Mouse (Mus musculus) hindbrain, embryonic 15.5 days (tissue): ENCODE measurements around the gene Nfatc4. TPM values are rescaled to one million over a fixed set of nuclear protein-coding genes. Genes with fewer than 3 reads are reported as not detected.
A peak's percentile ranks its signal among the peaks of the same experiment; 100 is the strongest.

Source experiments
- ATAC-seq: fragments of 200-750 bp; cut with Nextera tagmentation; 2 replicates; pipeline ENCODE4 v1.8.0; 2017; ENCODE audit warnings: low read depth, moderate number of reproducible peaks, moderate TSS enrichment; ENCODE audit not compliant: low FRiP score
- H3K27ac ChIP-seq: fragments of 300-500 bp; sonication (generic); replicated peaks from 2 replicates; pipeline ENCODE4 v1.5.1; 2015; ENCODE audit warnings: mild to moderate bottlenecking, inconsistent platforms
- H3K27me3 ChIP-seq: fragments of 300-500 bp; sonication (generic); 2 replicates; pipeline ENCODE4 v1.6.1; 2015; ENCODE audit warnings: control low read depth, inconsistent platforms
- H3K36me3 ChIP-seq: fragments of 300-500 bp; sonication (generic); 2 replicates; pipeline ENCODE4 v1.6.1; 2015; ENCODE audit warnings: control low read depth, inconsistent platforms
- H3K4me1 ChIP-seq: fragments of 300-500 bp; sonication (generic); replicated peaks from 2 replicates; pipeline ENCODE4 v1.6.1; 2015; ENCODE audit warnings: control low read depth, inconsistent platforms
- H3K4me2 ChIP-seq: fragments of 300-500 bp; sonication (generic); 2 replicates; pipeline ENCODE4 v1.6.1; 2015; ENCODE audit warnings: moderate library complexity, mild to moderate bottlenecking, inconsistent platforms
- H3K4me3 ChIP-seq: fragments of 300-500 bp; sonication (generic); 2 replicates; pipeline ENCODE4 v1.5.1; 2015; ENCODE audit warnings: mild to moderate bottlenecking, inconsistent platforms
- H3K9ac ChIP-seq: fragments of 300-500 bp; sonication (generic); 2 replicates; pipeline ENCODE4 v1.6.1; 2015; ENCODE audit warnings: inconsistent platforms
- H3K9me3 ChIP-seq: fragments of 300-500 bp; sonication (generic); 2 replicates; pipeline ENCODE4 v1.6.1; 2016; ENCODE audit warnings: control low read depth, inconsistent platforms
- WGBS: fragments of 180-500 bp; shearing (Covaris S2); methylation state at CpG from one replicate; pipeline ENCODE4 v1.1.7; 2015; 5-methylcytosine and 5-hydroxymethylcytosine counted together
- polyA plus RNA-seq: library from polyadenylated mRNA; unstranded; fragments of >200 nt; fragmentation: Nextera tagmentation; extraction: Ambion mirVana; gene quantifications from 2 replicates; pipeline ENCODE4 v1.2.1, GENCODE M21; 2015

Gene Nfatc4
- polyA plus RNA-seq, 1 experiment from 2014 or later = 10.9 TPM

DNA sequence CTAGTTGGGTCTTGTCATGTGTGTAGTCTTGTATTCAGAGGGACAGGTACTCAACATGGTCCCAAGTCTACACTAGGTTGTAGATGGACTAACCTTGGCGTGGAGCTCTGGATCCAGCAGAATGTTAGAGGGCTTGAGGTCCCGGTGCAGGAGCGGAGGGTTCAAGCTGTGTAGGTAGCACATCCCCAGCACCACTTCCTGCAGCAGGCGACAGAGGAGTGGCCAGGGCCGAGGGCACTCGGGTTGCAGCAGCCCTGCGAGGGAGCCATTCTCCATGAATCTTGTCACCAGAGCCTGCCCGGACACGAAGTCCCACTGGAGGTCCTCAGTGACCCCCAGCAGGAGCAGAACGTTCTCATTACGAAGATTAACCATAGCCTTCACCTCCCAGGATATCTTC is 35.2 kb upstream of the Nfatc4 start:
- H3K27me3 ChIP-seq = peaks cover 79% of the 10 kb centered on the region
- H3K9me3 ChIP-seq = no peaks in the 10 kb centered on the region
- no peak overlapping the region for H3K4me3 ChIP-seq
- no peak overlapping the region for H3K27ac ChIP-seq
- H3K36me3 ChIP-seq = no peaks in the 10 kb centered on the region
- 40% methylated on average over 11 of the region's 11 CpGs for WGBS
- peaks cover 14% of the 10 kb centered on the region for H3K4me1 ChIP-seq
- no peak for ATAC-seq
- no peak overlapping the region for H3K4me2 ChIP-seq
- no peak overlapping the region for H3K9ac ChIP-seq

DNA sequence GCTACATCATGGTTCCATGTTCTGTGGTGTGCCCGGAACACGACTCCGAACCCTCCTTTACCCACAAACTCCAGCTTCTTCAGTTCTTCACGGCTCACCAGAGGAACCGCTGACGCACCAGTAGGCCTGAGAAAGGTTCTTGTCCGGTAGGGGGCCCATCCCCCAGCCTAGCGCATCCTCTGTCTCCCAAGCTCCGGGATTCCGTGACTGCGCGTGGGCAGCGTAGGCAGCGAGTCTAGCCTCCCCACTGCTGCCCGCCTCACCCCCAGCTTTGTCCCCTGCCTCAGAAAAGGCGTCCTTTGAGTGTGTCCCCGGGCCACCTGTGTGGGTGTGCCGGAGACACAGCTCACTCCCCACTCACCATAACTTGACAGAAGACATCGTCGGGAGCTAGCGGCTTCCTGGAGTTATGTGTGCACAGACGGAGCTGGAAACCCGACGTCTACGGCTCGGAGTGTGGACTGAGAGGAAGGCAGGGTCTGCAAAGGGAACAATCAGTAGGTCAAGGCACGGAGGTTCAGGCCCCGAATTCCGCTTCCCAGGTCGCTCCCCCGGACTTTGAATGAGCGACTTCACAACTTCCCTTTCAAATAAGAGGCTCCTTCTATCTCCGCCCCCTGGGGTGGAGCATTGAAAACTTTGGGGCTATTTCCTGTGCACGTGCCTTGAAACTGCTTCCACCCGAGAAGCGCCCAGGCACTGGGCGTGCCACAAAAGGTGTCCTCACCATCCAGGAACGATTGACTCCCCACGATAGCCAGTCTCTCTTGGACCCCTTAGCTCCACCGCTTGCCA is 34.5 kb upstream of the Nfatc4 start, which contains the start of gene Ripk3:
Gene Ripk3, minus strand, starts transcription at position 610 of the 795 bp plus-strand sequence.
- H3K9me3 ChIP-seq = no peaks in the 10 kb centered on the region
- ATAC-seq = no peak
- H3K27ac ChIP-seq = no peak within 1 kb of the TSS
- peak within 1 kb of the TSS; percentile 46 for H3K4me2 ChIP-seq
- no peaks in the 10 kb centered on the region for H3K36me3 ChIP-seq
- WGBS = 5% methylated on average over 40 of the region's 40 CpGs
- peaks cover 73% of the 10 kb centered on the region for H3K27me3 ChIP-seq
- H3K9ac ChIP-seq = no peak within 1 kb of the TSS
- peak within 1 kb of the TSS; percentile 25 for H3K4me3 ChIP-seq
- peaks cover 11% of the 10 kb centered on the region for H3K4me1 ChIP-seq

- no peaks in the 10 kb centered on the region for H3K9me3 ChIP-seq
- no peak overlapping the region for H3K27ac ChIP-seq
- H3K4me3 ChIP-seq = no peak overlapping the region
- H3K27me3 ChIP-seq = peaks cover 23% of the 10 kb centered on the region
- no peaks in the 10 kb centered on the region for H3K36me3 ChIP-seq
- H3K9ac ChIP-seq = no peak overlapping the region
- 82% methylated on average over 2 of the region's 2 CpGs for WGBS
- no peak for ATAC-seq
- H3K4me1 ChIP-seq = peaks cover 2% of the 10 kb centered on the region; the same call in 1 of the 2 replicates
- H3K4me2 ChIP-seq = no peak overlapping the region
Observed at GRCm38 (mm10) chr14:55793461-55793860, 29.5 kb upstream of the Nfatc4 start.

GRCm38 (mm10) chr14:55793946-55794345 is 29.0 kb upstream of the Nfatc4 start:
- Histone ChIP-seq H3K4me1 (no peaks in the 10 kb centered on the region), H3K27me3 (peaks cover 18% of the 10 kb centered on the region), H3K27ac (no peak overlapping the region), H3K36me3 (no peaks in the 10 kb centered on the region), H3K9me3 (no peaks in the 10 kb centered on the region), H3K9ac (no peak overlapping the region), H3K4me2 (no peak overlapping the region), H3K4me3 (no peak overlapping the region)
- 69% methylated on average over 2 of the region's 2 CpGs for WGBS
- ATAC-seq = no peak

DNA sequence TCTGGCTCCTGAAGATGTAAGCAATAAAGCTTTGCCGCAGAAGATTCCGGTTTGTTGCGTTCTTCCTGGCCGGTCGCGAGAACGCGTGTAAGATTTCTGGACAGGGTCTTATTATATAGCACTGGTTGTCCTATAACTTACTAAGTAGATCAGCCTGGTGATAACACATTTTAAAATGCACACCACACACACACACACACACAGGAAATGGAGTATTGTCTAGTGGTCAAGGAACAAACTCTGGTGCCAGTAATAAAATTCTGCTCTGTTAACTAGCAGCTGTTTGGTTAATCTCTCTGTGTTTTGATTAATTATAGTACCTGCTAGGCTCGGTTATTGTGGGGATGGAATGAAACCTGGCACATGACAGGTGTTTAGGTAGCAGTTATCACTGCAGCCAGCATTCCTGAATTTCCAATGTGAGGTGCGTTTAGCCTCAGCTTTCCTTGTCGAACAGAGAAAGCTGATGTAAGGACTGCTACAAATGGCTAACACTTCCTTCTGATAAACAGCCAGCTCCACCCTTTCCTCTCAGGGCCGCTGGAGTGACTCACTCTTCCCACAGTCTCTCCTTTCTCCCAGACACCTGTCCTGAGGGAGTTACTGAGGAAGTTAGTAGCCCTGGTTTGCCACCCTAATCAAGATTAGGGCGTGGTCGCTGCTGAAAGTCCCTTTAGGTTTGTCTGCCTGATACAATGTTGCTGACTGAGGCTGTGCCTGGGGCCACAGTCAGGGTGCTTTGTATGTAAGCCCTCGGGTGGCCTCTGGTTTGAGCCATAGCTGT is 27.4 kb upstream of the Nfatc4 start:
- no peak for ATAC-seq
- WGBS = 87% methylated on average over 15 of the region's 15 CpGs
- Histone ChIP-seq H3K9me3 (no peaks in the 10 kb centered on the region), H3K36me3 (no peaks in the 10 kb centered on the region), H3K27me3 (0 out of 2 replicates have a peak, but pooled peaks cover 2% of the 10 kb centered on the region), H3K4me3 (no peak overlapping the region), H3K9ac (no peak overlapping the region), H3K4me2 (no peak overlapping the region), H3K4me1 (no peaks in the 10 kb centered on the region), H3K27ac (no peak overlapping the region)

DNA sequence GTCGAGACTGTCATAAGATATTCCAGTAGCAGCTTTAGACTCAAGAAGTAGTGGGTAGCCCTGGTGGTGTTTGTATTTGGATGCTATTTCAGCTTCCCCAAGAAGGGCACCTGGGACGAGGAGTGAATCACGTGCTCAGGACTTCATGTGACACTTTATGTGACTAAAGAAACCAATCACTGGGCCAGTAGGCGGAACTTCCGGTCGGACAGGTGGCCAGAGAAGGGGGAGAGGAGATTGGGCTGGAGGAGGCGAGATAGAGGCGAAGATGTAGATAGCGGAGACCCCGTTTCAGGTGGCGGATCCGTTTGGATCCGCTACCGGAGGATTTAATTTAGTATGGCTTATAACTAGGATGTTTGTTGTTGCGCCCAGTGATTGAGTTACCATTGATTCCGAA is 8.1 kb upstream of the Nfatc4 start:
- no peaks in the 10 kb centered on the region for H3K9me3 ChIP-seq
- no peaks in the 10 kb centered on the region for H3K36me3 ChIP-seq
- peak overlapping the region; percentile 35 for H3K9ac ChIP-seq
- peak overlapping the region; percentile 67 for H3K4me2 ChIP-seq
- 26% methylated on average over 16 of the region's 16 CpGs for WGBS
- no peaks in the 10 kb centered on the region for H3K4me1 ChIP-seq
- ATAC-seq = peak; percentile 90
- H3K27ac ChIP-seq = peak overlapping the region; percentile 49; the same call in 1 of the 2 replicates
- H3K4me3 ChIP-seq = peak overlapping the region; percentile 45
- H3K27me3 ChIP-seq = no peaks in the 10 kb centered on the region

DNA sequence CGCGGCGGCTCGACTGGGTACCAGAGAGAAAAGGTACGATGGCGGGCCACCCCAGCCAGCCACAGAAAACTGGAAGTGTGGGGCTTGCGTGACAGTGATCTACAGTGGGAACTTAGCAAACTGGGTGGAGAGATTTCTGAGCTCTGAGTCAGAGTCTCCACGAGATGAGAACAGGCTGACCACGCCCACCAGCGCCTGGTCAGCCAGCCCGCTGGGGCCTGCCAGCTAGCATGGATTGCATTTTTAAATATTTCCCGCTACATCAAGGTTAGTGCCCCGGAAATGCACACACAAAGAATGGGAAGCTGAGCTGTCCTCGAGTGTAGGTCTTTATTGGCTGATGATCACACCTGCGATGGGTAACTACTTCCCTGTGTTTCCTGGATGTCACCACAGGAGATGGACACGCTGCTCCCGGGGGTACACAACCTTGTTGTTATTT is 7.6 kb upstream of the Nfatc4 start:
- H3K9me3 ChIP-seq = no peaks in the 10 kb centered on the region
- H3K4me2 ChIP-seq = peak overlapping the region; percentile 67
- peak overlapping the region; percentile 35 for H3K9ac ChIP-seq
- peak overlapping the region; percentile 45 for H3K4me3 ChIP-seq
- H3K36me3 ChIP-seq = no peaks in the 10 kb centered on the region
- peak; percentile 76 for ATAC-seq
- H3K27ac ChIP-seq = peak overlapping the region; percentile 49; the same call in 1 of the 2 replicates
- H3K4me1 ChIP-seq = no peaks in the 10 kb centered on the region
- H3K27me3 ChIP-seq = no peaks in the 10 kb centered on the region
- 25% methylated on average over 17 of the region's 17 CpGs for WGBS

DNA sequence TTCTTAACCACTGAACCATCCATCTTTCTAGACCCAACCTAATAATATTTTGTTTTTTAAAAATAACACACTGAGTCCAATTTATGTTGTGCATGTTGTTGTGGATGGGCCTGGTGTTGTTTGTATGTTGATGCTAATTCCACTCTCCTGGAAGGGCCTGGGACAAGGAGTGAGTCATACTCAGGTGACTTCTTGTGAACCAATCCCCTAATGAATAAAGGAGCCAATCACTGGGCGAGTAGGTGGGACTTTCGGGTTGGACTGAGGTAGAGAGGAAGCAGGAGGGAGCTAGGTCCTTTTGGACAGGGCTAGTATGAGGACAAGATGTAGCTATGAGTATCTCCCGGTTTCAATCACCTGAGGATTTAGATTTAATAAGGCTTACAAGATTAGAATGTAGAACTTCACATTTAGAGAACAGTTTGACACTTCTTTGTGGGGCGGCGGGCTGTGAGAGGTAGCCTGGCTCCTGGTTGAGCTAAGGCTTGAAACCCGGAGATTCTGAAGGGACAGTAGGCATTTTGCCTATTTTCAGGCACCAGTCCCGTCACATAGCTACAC is 3.0 kb upstream of the Nfatc4 start:
- WGBS = 80% methylated on average over 7 of the region's 7 CpGs
- H3K27me3 ChIP-seq = peaks cover 2% of the 10 kb centered on the region; the same call in 1 of the 2 replicates
- no peak overlapping the region for H3K4me3 ChIP-seq
- H3K27ac ChIP-seq = no peak overlapping the region
- no peak overlapping the region for H3K9ac ChIP-seq
- ATAC-seq = no peak
- no peak overlapping the region for H3K4me2 ChIP-seq
- H3K9me3 ChIP-seq = no peaks in the 10 kb centered on the region
- H3K36me3 ChIP-seq = no peaks in the 10 kb centered on the region
- peaks cover 19% of the 10 kb centered on the region for H3K4me1 ChIP-seq

DNA sequence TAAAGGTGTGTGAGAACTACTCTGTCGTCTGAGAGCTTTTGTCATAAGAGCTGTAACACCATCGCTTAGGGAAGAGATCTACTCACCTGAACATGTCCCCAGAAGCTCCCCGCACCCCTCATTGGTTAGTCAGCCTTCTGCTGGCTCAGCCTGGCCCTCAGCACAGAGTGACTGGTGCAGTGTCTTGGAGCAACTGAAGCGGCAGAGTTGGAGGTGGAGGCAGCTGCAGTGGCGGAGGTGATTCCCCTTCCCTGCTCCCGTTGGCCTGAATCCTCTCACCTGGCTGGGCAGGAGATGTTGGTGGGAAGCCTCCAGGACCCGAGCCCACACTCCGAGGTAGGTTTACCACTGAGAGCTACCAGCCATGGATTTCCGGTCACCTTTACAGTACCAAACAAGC is 2.4 kb upstream of the Nfatc4 start:
- Histone ChIP-seq H3K4me2 (no peak overlapping the region), H3K4me1 (peaks cover 26% of the 10 kb centered on the region), H3K27me3 (peaks cover 3% of the 10 kb centered on the region; the same call in 1 of the 2 replicates), H3K4me3 (no peak overlapping the region), H3K9me3 (no peaks in the 10 kb centered on the region), H3K9ac (no peak overlapping the region), H3K27ac (no peak overlapping the region), H3K36me3 (no peaks in the 10 kb centered on the region)
- 88% methylated on average over 9 of the region's 9 CpGs for WGBS
- ATAC-seq = no peak

DNA sequence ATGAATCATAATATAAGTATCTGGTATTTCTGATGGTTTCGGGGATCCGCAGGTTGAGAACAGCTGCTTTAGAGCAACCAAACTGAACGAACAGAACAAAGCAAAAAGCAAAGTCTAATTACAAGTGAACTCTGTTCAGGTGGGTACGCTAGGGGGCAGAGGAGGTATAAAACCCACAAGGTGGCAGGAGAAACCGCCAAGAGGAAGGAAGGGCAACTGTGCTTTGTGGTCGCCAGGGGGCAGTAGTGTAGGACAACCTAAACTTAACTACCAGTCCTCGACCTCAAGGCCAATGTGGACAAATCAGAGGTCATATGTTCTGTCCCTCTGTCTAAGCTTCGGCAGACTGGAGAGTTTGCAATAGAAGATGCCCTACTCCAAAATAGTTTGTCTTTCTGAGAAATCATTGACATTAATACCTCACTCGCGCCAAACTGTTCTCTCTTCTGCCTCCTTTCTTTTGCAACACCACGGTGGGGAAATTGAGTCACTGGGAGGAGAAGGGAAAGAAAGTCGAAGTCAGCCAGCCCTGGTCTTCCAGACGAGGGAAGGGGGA is 431 bp upstream of the Nfatc4 start:
- Histone ChIP-seq H3K9ac (peak overlapping the region; percentile 66), H3K4me1 (peaks cover 41% of the 10 kb centered on the region), H3K27me3 (peaks cover 18% of the 10 kb centered on the region), H3K4me3 (peak overlapping the region; percentile 57), H3K4me2 (peak overlapping the region; percentile 91), H3K36me3 (no peaks in the 10 kb centered on the region), H3K9me3 (no peaks in the 10 kb centered on the region), H3K27ac (peak overlapping the region; percentile 81)
- WGBS = 6% methylated on average over 12 of the region's 13 CpGs
- no peak for ATAC-seq

GRCm38 (mm10) chr14:55824001-55824480 is 1.1 kb downstream of the Nfatc4 start:
- peak overlapping the region; percentile 91 for H3K4me2 ChIP-seq
- WGBS = 2% methylated on average over 10 of the region's 10 CpGs
- peak overlapping the region; percentile 57 for H3K4me3 ChIP-seq
- ATAC-seq = no peak; the same call in 1 of the 2 replicates
- H3K9me3 ChIP-seq = no peaks in the 10 kb centered on the region
- H3K9ac ChIP-seq = peak overlapping the region; percentile 66; the same call in 1 of the 2 replicates
- peaks cover 41% of the 10 kb centered on the region for H3K4me1 ChIP-seq
- H3K27ac ChIP-seq = peak overlapping the region; percentile 81
- no peaks in the 10 kb centered on the region for H3K36me3 ChIP-seq
- peaks cover 21% of the 10 kb centered on the region for H3K27me3 ChIP-seq
